In genomic region chr5:28462741-28463590, GRCm38 (mm10) we compare ENCODE assay signal across 9 mouse cellular contexts. TPM values are rescaled to one million over a fixed set of nuclear protein-coding genes. Genes with fewer than 3 reads are reported as not detected.
A peak's percentile ranks its signal among the peaks of the same experiment; 100 is the strongest.
DNase-seq lines count a peak whose midpoint lies in the region; ATAC-seq lines count a peak whose summit lies in the region.
"Had no signal": no experiment of that assay in that cellular context is flagged by ENCODE, and none has a peak within 500 bp of the region (broad histone marks: within the 10 kb centered on the region; RNA-seq: fewer than 3 reads in every experiment).

No protein-coding gene starts in this region.

- 2% methylated on average over 32 of the region's 33 CpGs for WGBS in hindbrain, embryonic 16.5 days
- 1% methylated on average over 33 of the region's 33 CpGs for WGBS in lung, embryonic 16.5 days
- WGBS in stomach, embryonic 16.5 days = 2% methylated on average over 33 of the region's 33 CpGs

- peak overlapping the region; percentile 33 for H3K4me3 ChIP-seq in hindbrain, embryonic 16.5 days (ENCODE audit: low read length)
- H3K4me3 ChIP-seq in lung, embryonic 16.5 days (ENCODE audit: low read length) = peak overlapping the region; percentile 63
- H3K4me3 ChIP-seq in stomach, embryonic 16.5 days (replicated peaks; ENCODE audit: low read length) = peak overlapping the region; percentile 57
- H3K4me3 ChIP-seq: myocyte had no signal

- H3K9me3 ChIP-seq in hindbrain, embryonic 16.5 days (ENCODE audit: control insufficient read depth, low read length) = no peaks in the 10 kb centered on the region
- H3K9me3 ChIP-seq in lung, embryonic 16.5 days (ENCODE audit: control insufficient read depth, low read length) = no peaks in the 10 kb centered on the region
- H3K9me3 ChIP-seq in stomach, embryonic 16.5 days (replicated peaks; ENCODE audit: control insufficient read depth, low read length) = no peaks in the 10 kb centered on the region

- DNase-seq in right cerebral cortex, postnatal 14 days = peak; percentile 17
- no peak for DNase-seq in right cerebral cortex, postnatal 36 days (ENCODE audit: low spot score in 2 of 2)
- DNase-seq in gastrocnemius, postnatal 10 days = no peak
- no peak for DNase-seq in frontal cortex, postnatal 14 days (ENCODE audit: low spot score in 2 of 2)
- DNase-seq in frontal cortex, postnatal 10 days (ENCODE audit: low spot score in 2 of 2) = no peak

- H3K9ac ChIP-seq in hindbrain, embryonic 16.5 days (ENCODE audit: low read depth, low read length) = peak overlapping the region; percentile 15
- peak overlapping the region; percentile 76 for H3K9ac ChIP-seq in lung, embryonic 16.5 days (ENCODE audit: low read length)
- peak overlapping the region; percentile 77 for H3K9ac ChIP-seq in stomach, embryonic 16.5 days (ENCODE audit: low read length)

- peaks cover 75% of the 10 kb centered on the region for H3K27me3 ChIP-seq in hindbrain, embryonic 16.5 days (replicated peaks; ENCODE audit: control insufficient read depth, insufficient read depth, low read length)
- peaks cover 99% of the 10 kb centered on the region for H3K27me3 ChIP-seq in lung, embryonic 16.5 days (ENCODE audit: control insufficient read depth, insufficient read depth, low read depth, low read length)
- H3K27me3 ChIP-seq in stomach, embryonic 16.5 days (ENCODE audit: control insufficient read depth, insufficient read depth, low read length) = peaks cover 97% of the 10 kb centered on the region

- H3K4me1 ChIP-seq in hindbrain, embryonic 16.5 days (ENCODE audit: control insufficient read depth, insufficient read depth, low read depth, low read length) = peaks cover 40% of the 10 kb centered on the region
- peaks cover 13% of the 10 kb centered on the region for H3K4me1 ChIP-seq in lung, embryonic 16.5 days (replicated peaks; ENCODE audit: control insufficient read depth, insufficient read depth, low read length)
- peaks cover 23% of the 10 kb centered on the region for H3K4me1 ChIP-seq in stomach, embryonic 16.5 days (ENCODE audit: control insufficient read depth, insufficient read depth, low read length)

- no peak for ATAC-seq in hindbrain, embryonic 16.5 days
- ATAC-seq in lung, embryonic 16.5 days (ENCODE audit: low read depth) = no peak
- ATAC-seq in stomach, embryonic 16.5 days (ENCODE audit: insufficient read depth, low FRiP score) = no peak

- no peak overlapping the region for H3K27ac ChIP-seq in hindbrain, embryonic 16.5 days (ENCODE audit: low read depth, low read length)
- peak overlapping the region; percentile 96 for H3K27ac ChIP-seq in lung, embryonic 16.5 days (ENCODE audit: low read length)
- peak overlapping the region; percentile 88 for H3K27ac ChIP-seq in stomach, embryonic 16.5 days (ENCODE audit: low read length)

- H3K4me2 ChIP-seq in hindbrain, embryonic 16.5 days (ENCODE audit: low read length) = peak overlapping the region; percentile 94
- H3K4me2 ChIP-seq in lung, embryonic 16.5 days (ENCODE audit: low read depth, low read length) = peak overlapping the region; percentile 65
- peak overlapping the region; percentile 66 for H3K4me2 ChIP-seq in stomach, embryonic 16.5 days (ENCODE audit: low read depth, low read length)

- H3K36me3 ChIP-seq in hindbrain, embryonic 16.5 days (ENCODE audit: control insufficient read depth, insufficient read depth, low read length) = no peaks in the 10 kb centered on the region
- H3K36me3 ChIP-seq in lung, embryonic 16.5 days (ENCODE audit: control insufficient read depth, insufficient read depth, low read length) = no peaks in the 10 kb centered on the region
- no peaks in the 10 kb centered on the region for H3K36me3 ChIP-seq in stomach, embryonic 16.5 days (ENCODE audit: control insufficient read depth, insufficient read depth, low read length)

RNA-seq across cellular contexts. Expression of gene Shh, which starts 4.1 kb away (rescaled TPM):
- polyA plus RNA-seq in hindbrain, embryonic 16.5 days (2015; fragmentation: Nextera tagmentation; extraction: Ambion mirVana) = 0.93 and 0.97 TPM in 2 replicates
- polyA plus RNA-seq in lung, embryonic 16.5 days (2015; fragmentation: Nextera tagmentation; extraction: Ambion mirVana) = 9.7 and 10.8 TPM in 2 replicates
- polyA plus RNA-seq in stomach, embryonic 16.5 days (2015; fragmentation: Nextera tagmentation; extraction: Ambion mirVana) = 3.4 and 4.1 TPM in 2 replicates
- not detected for total RNA-seq in gastrocnemius, postnatal 10 days (2021)
- polyA plus RNA-seq: myocyte had no signal

Comparison
In these comparisons a context has a peak if more than half of its experiments do, and no peak if none do; other contexts are left out.
1. H3K9ac ChIP-seq: peak in every context shown above with its lines; median percentile 77 in stomach, embryonic 16.5 days; 76 in lung, embryonic 16.5 days; 15 in hindbrain, embryonic 16.5 days.